Mouse (Mus musculus) testis, adult 2 months (tissue): ENCODE data around the gene Des. TPM values are rescaled to one million over a fixed set of nuclear protein-coding genes. Genes with fewer than 3 reads are reported as not detected.

ENCODE experiments used
- H3K27ac ChIP-seq: fragments of 200-500 bp; 2 replicates; pipeline ENCODE4 v1.5.1; 2012; ENCODE audit warnings: low read depth, low read length; ENCODE audit not compliant: control insufficient read depth, insufficient read depth
- H3K27me3 ChIP-seq: fragments of 200-500 bp; 2 replicates; pipeline ENCODE4 v1.6.1; 2012; ENCODE audit warnings: mild to moderate bottlenecking, low read length, moderate library complexity; ENCODE audit not compliant: control insufficient read depth, insufficient read depth
- H3K36me3 ChIP-seq: fragments of 200-500 bp; 2 replicates; pipeline ENCODE4 v1.6.1; 2012; ENCODE audit warnings: mild to moderate bottlenecking, low read length; ENCODE audit not compliant: control insufficient read depth, insufficient read depth
- H3K4me1 ChIP-seq: fragments of 200-500 bp; 2 replicates; pipeline ENCODE4 v1.6.1; 2012; ENCODE audit warnings: low read length; ENCODE audit not compliant: control insufficient read depth, insufficient read depth
- H3K4me3 ChIP-seq: fragments of 200-500 bp; 2 replicates; pipeline ENCODE4 v1.5.1; 2012; ENCODE audit warnings: low read depth, mild to moderate bottlenecking, low read length, moderate library complexity, mixed read lengths; ENCODE audit not compliant: control insufficient read depth
- CTCF ChIP-seq: fragments of 200-500 bp; IDR thresholded peaks from 2 replicates; pipeline ENCODE4 v1.5.1; 2012; ENCODE audit warnings: low read depth, mild to moderate bottlenecking, inconsistent platforms, low read length, moderate library complexity; ENCODE audit not compliant: control insufficient read depth, insufficient read depth, insufficient replicate concordance
- POLR2A ChIP-seq: fragments of 200-500 bp; IDR thresholded peaks from 2 replicates; pipeline ENCODE4 v1.6.1; 2012; ENCODE audit warnings: low read depth, mild to moderate bottlenecking, inconsistent platforms, low read length, moderate library complexity; ENCODE audit not compliant: control insufficient read depth
- polyA plus RNA-seq: library from polyadenylated mRNA; depleted of rRNA; stranded (reverse); fragments of >200 nt; gene quantifications from 2 replicates; pipeline ENCODE4 v1.2.3, GENCODE M21; 2012

Gene Des
- polyA plus RNA-seq, 1 experiment = 3.6 TPM

GRCm38 (mm10) chr1:75357261-75357660 lies 2.9 kb upstream of the Des start:
- no peak overlapping the region for H3K27ac ChIP-seq
- no peaks in the 10 kb centered on the region; the same call in 1 of the 2 replicates for H3K27me3 ChIP-seq
- no peak for TF ChIP-seq POLR2A
- no peak for TF ChIP-seq CTCF

GRCm38 (mm10) chr1:75358009-75358408 lies 2.1 kb upstream of the Des start:
- TF ChIP-seq CTCF (no peak), POLR2A (no peak)
- no peak overlapping the region for H3K27ac ChIP-seq
- H3K4me3 ChIP-seq = no peak overlapping the region
- H3K36me3 ChIP-seq = no peaks in the 10 kb centered on the region
- peaks cover 9% of the 10 kb centered on the region for H3K4me1 ChIP-seq
- H3K27me3 ChIP-seq = no peaks in the 10 kb centered on the region; the same call in 1 of the 2 replicates

More at GRCm38 (mm10) chr1:75357261-75357660, 2.9 kb upstream of the Des start:
- H3K4me3 ChIP-seq = no peak overlapping the region
- H3K36me3 ChIP-seq = no peaks in the 10 kb centered on the region
- peaks cover 9% of the 10 kb centered on the region for H3K4me1 ChIP-seq

GRCm38 (mm10) chr1:75359346-75359745 lies 783 bp upstream of the Des start:
- Histone ChIP-seq H3K27ac (no peak overlapping the region), H3K27me3 (no peaks in the 10 kb centered on the region; the same call in 1 of the 2 replicates)

DNA sequence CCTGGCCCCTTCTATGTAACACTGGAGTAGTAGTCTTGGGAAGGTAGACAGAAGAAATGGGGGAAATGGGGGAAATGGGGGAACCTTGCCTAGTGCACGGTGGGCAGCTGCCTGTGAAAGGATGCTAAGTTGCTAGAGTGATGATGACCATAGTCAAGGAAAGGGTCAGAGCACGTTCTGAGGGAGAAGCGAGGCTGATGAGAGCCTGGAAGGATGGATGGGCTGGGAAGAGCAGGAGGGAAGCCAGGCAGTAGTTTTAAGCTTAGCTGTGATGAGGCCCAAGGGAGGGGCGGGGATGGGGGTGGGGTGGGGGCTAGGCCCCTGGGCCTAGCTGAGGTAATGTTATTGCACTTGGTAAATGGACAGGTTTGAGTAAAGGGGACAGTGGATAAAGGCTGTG lies 994 bp downstream of the Des start:
- Histone ChIP-seq H3K27me3 (no peaks in the 10 kb centered on the region; the same call in 1 of the 2 replicates), H3K4me3 (no peak overlapping the region; the same call in 1 of the 2 replicates), H3K36me3 (no peaks in the 10 kb centered on the region), H3K27ac (no peak overlapping the region), H3K4me1 (peaks cover 9% of the 10 kb centered on the region)
- TF ChIP-seq CTCF (no peak), POLR2A (no peak)

More at GRCm38 (mm10) chr1:75359346-75359745, 783 bp upstream of the Des start:
- peaks cover 9% of the 10 kb centered on the region for H3K4me1 ChIP-seq
- TF ChIP-seq POLR2A (no peak), CTCF (no peak)
- H3K4me3 ChIP-seq = no peak overlapping the region
- no peaks in the 10 kb centered on the region for H3K36me3 ChIP-seq

DNA sequence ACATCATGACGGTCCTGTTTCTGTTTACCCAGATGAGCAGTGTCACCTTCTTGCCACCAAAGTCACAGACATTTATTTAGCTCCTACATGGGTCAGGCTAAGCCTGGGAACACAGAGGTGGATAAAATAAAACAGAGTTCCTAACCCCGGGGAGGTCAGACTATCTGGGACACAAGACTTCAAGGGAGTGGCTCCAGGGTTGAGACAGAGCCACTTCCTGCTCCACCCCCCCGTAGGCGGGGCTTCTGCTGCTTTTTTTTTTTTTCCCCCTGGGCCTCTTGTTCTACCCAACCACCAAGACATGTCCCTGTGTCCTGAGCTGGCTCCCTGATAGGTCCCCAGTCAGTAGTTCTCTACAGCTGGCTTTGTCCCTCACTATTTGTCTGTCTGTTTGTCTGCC lies 1.6 kb downstream of the Des start:
- H3K4me1 ChIP-seq = peaks cover 9% of the 10 kb centered on the region
- no peaks in the 10 kb centered on the region for H3K36me3 ChIP-seq
- no peak overlapping the region for H3K27ac ChIP-seq
- no peak for TF ChIP-seq POLR2A
- TF ChIP-seq CTCF = no peak
- no peak overlapping the region for H3K4me3 ChIP-seq
- no peaks in the 10 kb centered on the region; the same call in 1 of the 2 replicates for H3K27me3 ChIP-seq

- Histone ChIP-seq H3K36me3 (no peaks in the 10 kb centered on the region), H3K27ac (no peak overlapping the region), H3K4me1 (peaks cover 9% of the 10 kb centered on the region), H3K27me3 (no peaks in the 10 kb centered on the region; the same call in 1 of the 2 replicates), H3K4me3 (no peak overlapping the region)
- TF ChIP-seq POLR2A (no peak), CTCF (no peak)
Observed at GRCm38 (mm10) chr1:75363868-75364267, 3.7 kb downstream of the Des start.

DNA sequence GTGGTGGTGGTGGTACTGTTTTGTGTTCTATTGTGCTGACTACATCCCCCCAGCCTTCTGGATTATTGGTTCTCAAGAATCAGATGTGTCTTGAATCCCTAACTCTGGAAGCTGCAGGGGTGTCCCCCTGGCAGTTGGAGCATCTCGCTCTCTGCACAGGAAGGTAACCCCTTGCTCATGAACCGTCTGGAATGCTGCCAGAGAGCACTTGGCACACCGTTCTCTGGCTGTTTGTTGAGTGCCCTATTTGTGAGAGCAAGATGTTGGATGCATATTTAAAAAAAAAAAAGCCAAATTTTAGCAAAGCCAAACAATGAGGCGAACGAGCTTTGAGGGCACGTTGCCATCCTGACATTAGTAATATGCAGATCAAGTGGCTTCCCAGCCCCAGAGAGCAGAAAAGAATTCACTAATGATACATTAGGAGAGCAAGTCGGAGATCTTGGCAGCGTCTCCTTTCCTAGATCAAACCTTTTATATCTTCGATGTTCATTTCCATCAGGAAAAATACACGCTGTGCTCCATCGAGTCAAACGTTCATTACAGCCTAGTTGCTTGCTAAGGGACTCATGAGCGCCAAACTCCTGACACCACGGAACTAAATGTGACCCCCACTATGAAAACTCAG lies 5.5 kb downstream of the Des start:
- H3K4me3 ChIP-seq = no peak overlapping the region
- H3K36me3 ChIP-seq = no peaks in the 10 kb centered on the region
- no peak overlapping the region for H3K27ac ChIP-seq
- TF ChIP-seq POLR2A (no peak), CTCF (no peak)
- no peaks in the 10 kb centered on the region for H3K27me3 ChIP-seq
- H3K4me1 ChIP-seq = peaks cover 12% of the 10 kb centered on the region

DNA sequence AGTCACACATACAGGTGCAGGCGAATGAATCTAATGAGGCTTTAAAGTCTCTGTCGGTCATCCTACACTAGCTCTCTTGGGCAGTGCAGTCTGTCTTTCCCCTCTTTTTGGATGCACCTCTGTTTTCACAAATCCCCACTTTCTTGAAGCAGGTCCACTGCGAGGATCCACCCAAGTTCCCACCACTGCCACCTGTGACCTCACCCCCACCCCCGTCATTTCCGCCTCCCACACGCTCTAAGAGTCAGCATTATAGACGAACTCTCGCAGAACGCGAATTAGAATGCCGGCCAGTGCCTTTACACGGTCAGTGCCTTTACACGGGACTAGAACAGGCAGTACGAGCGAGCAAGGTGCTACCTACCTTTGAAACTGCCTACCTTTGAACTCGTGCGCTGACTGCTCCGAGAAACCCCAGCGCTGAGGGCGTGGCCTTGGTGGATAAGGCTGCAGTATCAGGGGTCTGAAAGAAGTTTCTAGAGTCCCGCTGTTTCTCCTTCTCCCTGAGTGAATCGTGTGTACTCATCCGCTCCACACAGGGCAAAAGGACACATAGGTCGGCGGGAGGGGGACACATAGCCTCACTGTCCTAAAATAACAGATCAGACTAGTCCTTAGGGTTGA lies 9.3 kb downstream of the Des start:
- H3K4me3 ChIP-seq = peak overlapping the region; percentile 52

More for the DNA sequence above, 9.3 kb downstream of the Des start:
- H3K4me1 ChIP-seq = peaks cover 11% of the 10 kb centered on the region
- TF ChIP-seq CTCF = no peak
- peak; percentile 62; the same call in 1 of the 2 replicates for TF ChIP-seq POLR2A
- no peaks in the 10 kb centered on the region for H3K27me3 ChIP-seq
- no peak overlapping the region for H3K27ac ChIP-seq
- H3K36me3 ChIP-seq = no peaks in the 10 kb centered on the region
